Mouse (Mus musculus): Measurements from ENCODE around the gene Senp1.

- no peak for TF ChIP-seq CTCF (IDR thresholded peaks at IDR 0.05)
- TF ChIP-seq EP300 (IDR thresholded peaks at IDR 0.05; ENCODE audit: insufficient read depth, low read depth, low read length), result no peak
- TF ChIP-seq POLR2A (IDR thresholded peaks at IDR 0.05; ENCODE audit: insufficient read depth, low read depth, low read length), result no peak
Measured at GRCm38 (mm10) chr15:98116287-98116686, 22.7 kb upstream of the Senp1 start.

Data from heart, adult 2 months (tissue).